Mouse (Mus musculus) adrenal gland, postnatal 0 days (tissue): ENCODE data around the gene Ccm2l. TPM values are rescaled to one million over a fixed set of nuclear protein-coding genes. Genes with fewer than 3 reads are reported as not detected.

ENCODE experiments used
- polyA plus RNA-seq: library from polyadenylated mRNA; unstranded; fragments of >200 nt; fragmentation: Nextera tagmentation; extraction: Ambion mirVana; gene quantifications from 2 replicates; pipeline ENCODE4 v1.2.1, GENCODE M21; 2015

The Ccm2l gene
- 0.60 and 2.6 TPM in 2 replicates for polyA plus RNA-seq

DNA sequence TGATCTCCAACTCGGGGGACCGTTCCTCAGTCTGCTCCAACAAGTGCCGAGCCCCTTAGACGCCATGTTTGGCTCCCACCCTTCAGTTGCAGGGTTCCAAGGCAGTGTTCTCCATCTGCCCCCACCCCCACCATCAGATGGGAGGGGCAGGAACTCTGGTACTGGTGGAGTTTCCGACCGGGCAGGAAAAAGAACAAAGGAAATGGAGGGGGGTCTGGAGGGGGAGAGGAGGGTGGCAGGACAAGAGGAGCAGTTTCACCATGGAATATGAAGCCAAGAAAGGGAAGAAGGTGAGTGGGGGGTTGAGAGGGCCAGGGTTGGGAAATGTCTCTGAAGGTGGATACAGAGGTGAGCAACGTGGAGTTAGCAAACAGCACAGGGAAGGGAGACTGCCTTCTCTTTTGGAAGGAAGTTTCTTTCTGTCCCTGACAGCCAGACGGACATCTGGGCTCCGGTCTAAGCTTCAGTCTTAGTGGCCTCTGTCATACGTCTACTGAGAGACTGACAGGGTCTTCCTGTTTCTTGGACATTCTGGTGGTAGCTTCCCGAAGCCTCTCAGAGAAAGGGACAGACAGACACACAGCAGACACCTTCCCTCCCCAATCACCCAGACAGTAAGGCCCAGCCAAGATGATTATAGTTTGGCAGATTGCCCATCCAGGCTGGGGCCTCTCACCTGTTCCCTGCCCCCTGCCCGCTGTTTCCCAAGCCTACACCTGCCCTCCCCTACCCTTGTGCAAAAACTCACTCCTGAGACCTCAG, at the start of gene Ccm2l:
Gene Ccm2l (plus strand): TSS at position 209 of the 762 bp plus-strand sequence.

DNA sequence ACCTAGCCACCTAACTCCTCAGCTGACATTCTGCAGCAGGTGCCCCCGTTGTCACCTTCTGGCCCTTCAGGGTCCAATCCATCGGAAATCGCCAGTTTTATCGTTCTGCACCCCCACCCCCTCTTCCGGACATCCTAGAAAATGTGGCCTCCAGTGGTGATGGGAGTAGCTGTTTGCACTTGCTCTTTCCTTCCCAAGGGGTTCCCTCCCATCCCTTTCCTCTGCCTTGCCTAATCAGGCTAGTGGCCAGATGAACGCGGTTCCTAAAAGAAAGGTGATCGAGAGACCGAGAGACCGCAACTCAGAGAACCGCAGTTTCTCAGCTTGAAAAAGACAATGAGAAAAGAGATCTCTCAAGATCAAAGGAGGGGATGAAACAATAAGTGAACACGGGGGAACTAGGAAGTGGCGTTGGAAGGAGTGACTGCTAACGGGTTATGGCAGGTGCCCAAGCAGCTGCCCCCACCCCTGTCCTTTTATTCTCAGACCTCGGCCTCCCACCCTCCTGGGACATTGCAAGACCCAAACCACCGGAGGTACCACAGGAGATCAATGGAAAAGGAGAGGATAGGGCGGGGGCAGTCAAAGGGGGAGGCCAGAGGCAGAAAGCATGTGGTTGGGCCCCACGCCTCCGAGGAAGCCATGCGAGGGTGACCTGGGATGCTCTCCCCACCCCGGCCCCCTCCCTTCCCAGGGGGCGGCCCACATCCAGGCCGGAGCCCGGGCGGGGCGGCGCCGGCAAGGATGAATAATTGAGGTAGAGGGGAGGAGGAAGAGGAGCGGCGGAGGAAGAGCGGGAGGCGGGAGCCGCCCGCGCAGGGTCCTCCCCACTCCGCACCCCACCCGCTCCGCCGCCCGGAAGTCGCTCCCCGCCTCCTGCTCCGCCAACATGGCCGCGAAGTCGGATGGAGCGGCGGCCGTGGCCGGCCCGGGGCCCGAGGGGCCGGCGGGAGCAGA, 34.4 kb upstream of the Ccm2l start, which contains the start of gene Xkr7:
Gene Xkr7 (plus strand): TSS at position 727 of the 957 bp plus-strand sequence.

DNA sequence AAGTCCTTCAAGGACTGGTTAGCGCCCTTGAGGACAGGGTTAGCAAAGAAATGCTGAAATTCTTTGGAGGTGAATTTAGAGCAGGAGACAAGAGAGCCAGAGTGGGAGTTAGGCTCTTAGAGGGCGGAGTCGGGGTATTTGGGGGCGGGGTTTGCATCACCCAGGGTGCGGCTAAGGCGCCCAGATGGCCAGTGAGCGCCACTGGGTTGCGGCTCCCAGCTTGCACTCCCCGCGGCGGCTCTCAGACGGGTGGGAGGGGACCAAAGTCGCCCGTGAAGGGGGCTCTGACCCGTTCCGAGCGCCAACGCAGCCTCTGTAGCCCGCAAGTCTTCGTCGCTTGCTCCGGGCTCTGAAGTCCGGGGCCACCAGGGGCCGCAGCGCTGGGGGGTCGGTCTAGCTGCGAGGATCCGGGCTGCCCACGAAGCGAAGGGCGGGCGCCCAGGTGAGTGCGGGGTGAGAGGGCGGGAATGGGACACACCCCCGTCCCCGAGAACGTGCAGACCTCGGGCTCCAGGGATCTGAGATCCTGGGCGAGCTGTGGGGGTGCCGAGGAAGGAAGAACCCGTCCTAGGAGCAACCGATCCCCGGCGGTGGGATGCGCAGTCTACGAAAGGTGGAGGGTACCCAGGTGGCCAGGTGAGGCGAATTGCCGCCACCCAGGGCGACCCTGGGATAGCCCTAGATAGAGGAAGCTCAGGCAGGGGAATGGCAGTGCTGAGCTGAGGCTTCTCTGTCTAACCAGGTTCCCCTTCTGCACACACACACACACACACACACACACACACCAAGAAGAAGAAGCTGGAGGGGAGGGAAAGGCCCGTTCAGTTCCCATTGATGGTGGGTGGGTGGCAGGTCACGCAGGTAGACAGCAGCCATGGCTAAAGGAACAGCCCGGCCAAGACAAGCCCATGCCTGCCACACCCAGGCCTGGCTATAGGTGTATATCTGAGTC, 42.8 kb downstream of the Ccm2l start, which contains the start of gene Hck:
Gene Hck (plus strand): TSS at position 156 of the 952 bp plus-strand sequence.

Other genes with a start within 250 kb of the Ccm2l start
- gene Bcl2l1, start 234.2 kb upstream of the Ccm2l start, polyA plus RNA-seq: 59.1 and 59.8 TPM in 2 replicates
- gene Tpx2, start 218.0 kb upstream of the Ccm2l start, polyA plus RNA-seq: 17.0 and 17.4 TPM in 2 replicates
- gene Mylk2, start 154.6 kb upstream of the Ccm2l start, polyA plus RNA-seq: 0.05 and 0.72 TPM in 2 replicates
- gene Foxs1, start 132.7 kb upstream of the Ccm2l start, polyA plus RNA-seq: 6.2 and 8.1 TPM in 2 replicates
- gene Dusp15, start 114.3 kb upstream of the Ccm2l start, polyA plus RNA-seq: 0.83 and 0.95 TPM in 2 replicates
- 0.51 and 0.55 TPM in 2 replicates for gene Ttll9, start 103.5 kb upstream of the Ccm2l start, polyA plus RNA-seq
- gene Pdrg1, start 50.5 kb upstream of the Ccm2l start, polyA plus RNA-seq: 166 and 192 TPM in 2 replicates
- gene Xkr7, start 34.1 kb upstream of the Ccm2l start, polyA plus RNA-seq: 0.26 and 0.54 TPM in 2 replicates
- 6.3 and 7.4 TPM in 2 replicates for gene Hck, start 42.5 kb downstream of the Ccm2l start, polyA plus RNA-seq
- gene Tm9sf4, start 95.3 kb downstream of the Ccm2l start, polyA plus RNA-seq: 41.1 and 61.7 TPM in 2 replicates
- gene Tspyl3, start 159.5 kb downstream of the Ccm2l start, polyA plus RNA-seq: 8.2 and 8.7 TPM in 2 replicates
- gene Plagl2, start 175.5 kb downstream of the Ccm2l start, polyA plus RNA-seq: 3.8 and 4.8 TPM in 2 replicates
- gene Pofut1, start 175.6 kb downstream of the Ccm2l start, polyA plus RNA-seq: 3.7 and 6.1 TPM in 2 replicates
- gene Kif3b, start 225.5 kb downstream of the Ccm2l start, polyA plus RNA-seq: 5.9 and 7.0 TPM in 2 replicates